Comparison of ENCODE assay signal across 20 mouse cellular contexts in genomic region chr7:49235821-49236220, GRCm38 (mm10).
DNase-seq lines count a peak whose midpoint lies in the region; ATAC-seq lines count a peak whose summit lies in the region.
"Had no signal": no experiment of that assay in that cellular context is flagged by ENCODE, and none has a peak within 500 bp of the region (broad histone marks: within the 10 kb centered on the region; RNA-seq: fewer than 3 reads in every experiment).

No protein-coding gene starts in this region.

- no peak overlapping the region for H3K4me2 ChIP-seq in kidney, embryonic 15.5 days
- no peak overlapping the region for H3K4me2 ChIP-seq in heart, embryonic 13.5 days
- no peak overlapping the region for H3K4me2 ChIP-seq in intestine, embryonic 16.5 days (ENCODE audit: low read depth, low read length)
- H3K4me2 ChIP-seq: hindbrain, embryonic 15.5 days; limb, embryonic 13.5 days; liver, embryonic 13.5 days; lung, embryonic 14.5 days had no signal

- DNase-seq in heart, adult 18-20 months, result peak; percentile 36 to 56
- DNase-seq in heart, postnatal 36 days, result no peak
- no peak for DNase-seq in kidney, adult 9 months
- no peak for DNase-seq in frontal cortex, postnatal 36 days (ENCODE audit: low spot score in 2 of 2)
- DNase-seq in spleen, adult 18-20 months, result no peak
- DNase-seq: adrenal gland, adult 8-10 months; cerebellum, adult 8-10 months; gastrocnemius, postnatal 10 days; kidney, adult 8-10 months; liver, embryonic 13.5 days; thymus, postnatal 14 days had no signal

- no peaks in the 10 kb centered on the region for H3K9me3 ChIP-seq in kidney, embryonic 15.5 days (replicated peaks)
- no peaks in the 10 kb centered on the region for H3K9me3 ChIP-seq in heart, embryonic 13.5 days
- 0 out of 2 replicates have a peak, but pooled peaks cover 4% of the 10 kb centered on the region for H3K9me3 ChIP-seq in intestine, embryonic 16.5 days (ENCODE audit: control insufficient read depth, low read length)
- H3K9me3 ChIP-seq: embryonic facial prominence, embryonic 10.5 days; hindbrain, embryonic 15.5 days; limb, embryonic 13.5 days; liver, embryonic 13.5 days; midbrain, embryonic 10.5 days had no signal

- WGBS in kidney, embryonic 15.5 days, result 69% methylated on average over 3 of the region's 3 CpGs
- 30% methylated on average over 3 of the region's 3 CpGs for WGBS in heart, embryonic 13.5 days
- WGBS in intestine, embryonic 16.5 days, result 49% methylated on average over 3 of the region's 3 CpGs

- no peak for ATAC-seq in kidney, embryonic 15.5 days (replicated peaks; ENCODE audit: low FRiP score)
- ATAC-seq in heart, embryonic 13.5 days (ENCODE audit: extremely low read depth, insufficient number of reproducible peaks, low FRiP score, low TSS enrichment), result no peak
- no peak for ATAC-seq in intestine, embryonic 16.5 days

- no peaks in the 10 kb centered on the region for H3K27me3 ChIP-seq in kidney, embryonic 15.5 days
- H3K27me3 ChIP-seq in heart, embryonic 13.5 days (replicated peaks), result peaks cover 2% of the 10 kb centered on the region
- H3K27me3 ChIP-seq in intestine, embryonic 16.5 days (replicated peaks; ENCODE audit: control insufficient read depth, insufficient read depth, low read length), result no peaks in the 10 kb centered on the region
- H3K27me3 ChIP-seq: hindbrain, embryonic 15.5 days; liver, embryonic 13.5 days had no signal

- H3K9ac ChIP-seq in kidney, embryonic 15.5 days, result no peak overlapping the region
- no peak overlapping the region for H3K9ac ChIP-seq in heart, embryonic 13.5 days
- H3K9ac ChIP-seq in intestine, embryonic 16.5 days (ENCODE audit: low read depth, low read length), result no peak overlapping the region
- H3K9ac ChIP-seq: hindbrain, embryonic 15.5 days; limb, embryonic 13.5 days; liver, embryonic 13.5 days; lung, embryonic 14.5 days had no signal

- intact Hi-C loops in heart, postnatal 36 days (cut with DNase I), result no loop called here

- peak overlapping the region; percentile 49 for H3K27ac ChIP-seq in kidney, embryonic 15.5 days
- peak overlapping the region; percentile 62 for H3K27ac ChIP-seq in heart, embryonic 13.5 days (replicated peaks)
- H3K27ac ChIP-seq in intestine, embryonic 16.5 days (ENCODE audit: low read length), result peak overlapping the region; percentile 31
- H3K27ac ChIP-seq: embryonic facial prominence, embryonic 10.5 days; hindbrain, embryonic 15.5 days; limb, embryonic 13.5 days; liver, embryonic 13.5 days; macrophage; midbrain, embryonic 10.5 days had no signal

- peaks cover 12% of the 10 kb centered on the region; the same call in 1 of the 2 replicates for H3K4me1 ChIP-seq in kidney, embryonic 15.5 days
- H3K4me1 ChIP-seq in heart, embryonic 13.5 days, result peaks cover 41% of the 10 kb centered on the region
- H3K4me1 ChIP-seq in intestine, embryonic 16.5 days (ENCODE audit: control insufficient read depth, insufficient read depth, low read length), result no peaks in the 10 kb centered on the region
- H3K4me1 ChIP-seq: limb, embryonic 13.5 days had no signal

- no peaks in the 10 kb centered on the region for H3K36me3 ChIP-seq in kidney, embryonic 15.5 days
- H3K36me3 ChIP-seq in heart, embryonic 13.5 days, result no peaks in the 10 kb centered on the region
- H3K36me3 ChIP-seq in intestine, embryonic 16.5 days (ENCODE audit: control insufficient read depth, insufficient read depth, low read length), result no peaks in the 10 kb centered on the region
- H3K36me3 ChIP-seq: embryonic facial prominence, embryonic 10.5 days; hindbrain, embryonic 15.5 days; limb, embryonic 13.5 days; liver, embryonic 13.5 days; midbrain, embryonic 10.5 days had no signal

- no peak overlapping the region for H3K4me3 ChIP-seq in kidney, embryonic 15.5 days (replicated peaks)
- no peak overlapping the region for H3K4me3 ChIP-seq in heart, embryonic 13.5 days
- H3K4me3 ChIP-seq in intestine, embryonic 16.5 days (ENCODE audit: low read length), result no peak overlapping the region
- H3K4me3 ChIP-seq: embryonic facial prominence, embryonic 10.5 days; hindbrain, embryonic 15.5 days; limb, embryonic 13.5 days; liver, embryonic 13.5 days; midbrain, embryonic 10.5 days had no signal

Comparison
In these comparisons a context has a peak if more than half of its experiments do, and no peak if none do; other contexts are left out.
1. DNase-seq: peak in heart, adult 18-20 months (2 of 2); none in heart, postnatal 36 days (0 of 2), kidney, adult 9 months (single experiment), frontal cortex, postnatal 36 days (0 of 2) and spleen, adult 18-20 months (0 of 2).
2. Peak in every context shown above with its lines, with median percentiles within 50 percentile points of each other: H3K27ac ChIP-seq.